Mouse (Mus musculus) lung, postnatal 36 days (tissue): Measurements from ENCODE around the gene 2610528A11Rik.

Source experiments
- DNase-seq: peaks from one replicate; pipeline ENCODE4 v3.0.0; 2022; ENCODE audit warnings: mixed read lengths

2610528A11Rik gene

DNA sequence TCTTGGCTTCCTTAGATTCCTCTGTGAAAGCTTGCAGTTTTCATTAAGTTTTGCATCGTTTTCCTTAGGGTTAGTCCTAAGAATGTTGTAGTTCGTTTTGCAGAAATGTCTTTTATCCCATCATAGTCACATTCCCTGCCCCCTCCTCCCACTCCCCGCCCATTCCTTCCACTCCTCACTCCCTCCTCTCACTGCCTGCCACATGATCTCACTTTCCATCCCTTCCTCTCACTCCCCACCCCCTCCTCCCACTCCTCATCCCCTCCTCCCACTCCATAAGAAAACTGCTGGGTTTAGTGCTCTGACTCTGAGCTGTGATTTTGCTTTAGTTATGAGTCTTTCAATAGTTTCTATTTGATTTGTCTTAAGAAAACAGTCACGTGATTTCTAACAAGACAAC lies 30.1 kb downstream of the 2610528A11Rik start:
- no peak for DNase-seq

DNA sequence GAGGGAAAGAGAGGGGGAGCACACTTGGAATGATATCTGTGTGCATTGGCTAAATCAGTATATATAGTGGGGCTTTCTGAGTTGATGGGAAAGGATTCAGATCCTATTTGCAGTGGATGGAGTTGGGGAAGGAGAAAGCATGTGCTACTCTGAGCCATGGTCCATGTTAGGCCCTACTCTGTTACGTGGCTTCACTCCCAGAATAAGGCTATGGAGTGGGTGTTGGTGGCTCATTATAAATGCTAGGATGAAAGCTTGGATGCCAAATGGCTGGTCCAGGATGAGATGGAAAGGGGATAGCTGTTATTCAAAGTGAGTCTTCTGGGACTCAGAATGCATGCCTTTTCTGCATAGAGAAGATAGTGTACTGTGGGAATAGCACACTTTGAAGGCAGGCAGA lies 33.1 kb downstream of the 2610528A11Rik start:
- DNase-seq = no peak

DNA sequence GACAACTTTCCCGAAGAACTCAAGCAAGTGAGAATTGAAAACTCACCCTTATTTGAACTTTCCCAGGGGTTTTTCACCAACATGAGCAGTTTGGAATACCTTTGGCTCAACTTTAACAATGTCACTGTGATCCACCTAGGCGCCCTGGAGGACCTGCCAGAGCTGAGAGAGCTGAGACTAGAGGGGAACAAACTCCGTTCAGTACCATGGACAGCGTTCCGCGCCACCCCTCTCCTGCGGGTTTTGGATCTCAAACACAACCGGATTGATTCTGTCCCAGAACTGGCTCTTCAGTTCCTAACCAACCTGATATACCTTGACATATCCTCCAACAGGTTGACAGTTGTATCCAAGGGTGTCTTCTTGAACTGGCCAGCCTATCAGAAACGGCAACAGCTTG lies 45.3 kb downstream of the 2610528A11Rik start:
- peak; percentile 16 for DNase-seq

DNA sequence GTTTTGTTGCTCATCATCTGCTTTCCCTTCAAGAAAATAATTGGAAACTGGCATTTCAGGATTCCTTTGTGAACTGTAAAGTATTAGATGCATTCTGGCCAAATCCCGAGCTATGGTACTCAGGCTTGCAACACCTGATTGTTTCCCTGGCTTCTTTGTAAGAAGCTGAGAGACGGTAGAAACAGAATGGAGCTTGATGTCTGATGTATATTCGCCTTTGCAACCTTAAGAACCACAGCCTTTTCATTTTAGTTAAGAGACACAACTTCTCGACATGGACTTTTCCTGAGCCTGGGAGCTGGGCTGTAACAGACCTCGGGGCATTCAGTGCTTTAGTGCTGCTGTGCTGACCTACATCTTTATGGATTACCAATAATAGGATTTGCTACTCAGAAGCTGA lies 46.2 kb downstream of the 2610528A11Rik start, which contains the start of gene Lrit2:
Gene Lrit2, plus strand, starts transcription at position 301 of the 400 bp plus-strand sequence.
- DNase-seq = no peak

DNA sequence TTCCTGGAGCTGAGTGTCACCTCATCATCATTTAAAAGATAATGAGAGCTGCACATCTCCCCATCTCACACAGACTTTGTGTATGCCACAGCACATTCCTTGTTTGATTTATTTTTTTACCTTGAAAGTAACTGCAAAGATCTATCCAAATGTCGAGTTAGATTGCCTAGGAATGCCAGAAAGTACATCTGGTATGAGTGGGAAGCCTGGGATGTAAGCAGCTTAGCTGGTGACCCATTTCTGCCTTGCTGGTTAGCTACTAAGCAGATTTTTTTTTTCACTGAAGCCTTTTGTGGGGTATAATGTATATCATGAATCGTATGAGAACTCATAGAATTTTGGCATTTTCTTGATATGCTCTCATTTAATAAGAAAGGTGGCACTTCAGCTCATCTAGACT lies 47.2 kb downstream of the 2610528A11Rik start:
- no peak for DNase-seq

DNA sequence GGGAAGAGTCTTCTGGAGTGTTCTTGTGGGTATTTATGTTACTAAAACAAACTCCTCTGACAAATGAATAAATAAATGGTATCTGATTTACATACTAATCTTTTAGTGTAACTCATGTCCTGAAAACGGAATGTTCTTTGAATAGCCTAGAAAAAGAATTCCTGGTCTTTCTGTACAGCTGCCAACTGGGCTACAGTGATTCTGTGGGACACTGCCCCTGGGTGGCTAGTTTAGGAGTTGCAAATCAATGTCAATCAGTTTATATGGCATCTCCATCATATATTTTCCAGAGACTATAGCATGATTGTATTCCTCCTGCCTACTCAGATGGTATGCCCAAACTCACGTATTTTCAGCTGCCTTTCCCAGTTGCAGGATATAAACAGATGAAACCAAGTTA lies 49.0 kb downstream of the 2610528A11Rik start:
- DNase-seq = no peak
